Mouse (Mus musculus) testis, adult 2 months (tissue): ENCODE data around the gene Gyg.

Source experiments
- CTCF ChIP-seq: fragments of 200-500 bp; IDR thresholded peaks from 2 replicates; pipeline ENCODE4 v1.5.1; 2012; ENCODE audit warnings: low read depth, mild to moderate bottlenecking, inconsistent platforms, low read length, moderate library complexity; ENCODE audit not compliant: control insufficient read depth, insufficient read depth, insufficient replicate concordance
- POLR2A ChIP-seq: fragments of 200-500 bp; IDR thresholded peaks from 2 replicates; pipeline ENCODE4 v1.6.1; 2012; ENCODE audit warnings: low read depth, mild to moderate bottlenecking, inconsistent platforms, low read length, moderate library complexity; ENCODE audit not compliant: control insufficient read depth

GRCm38 (mm10) chr3:20108881-20109280 lies 46.2 kb downstream of the Gyg start:
- TF ChIP-seq CTCF, result no peak
- no peak for TF ChIP-seq POLR2A
